Mouse (Mus musculus): Measurements from ENCODE around the gene Dnajb6.

GRCm38 (mm10) chr5:29824796-29825195 is 89.3 kb downstream of the Dnajb6 start:
- TF ChIP-seq CTCF (conservative IDR thresholded peaks at IDR 0.05; ENCODE audit: insufficient read depth, insufficient read length, low read depth, low read length): 0 out of 2 replicates have a peak, but pooled peaks have one; percentile 9
- TF ChIP-seq POLR2A (IDR thresholded peaks at IDR 0.05; ENCODE audit: low read depth, low read length): no peak
